Mouse (Mus musculus) heart, embryonic 13.5 days (tissue): Measurements from ENCODE around the gene Hes7. TPM values are rescaled to one million over a fixed set of nuclear protein-coding genes. Genes with fewer than 3 reads are reported as not detected.

Source experiments
- ATAC-seq: fragments of 200-750 bp; cut with Nextera tagmentation; 2 replicates; pipeline ENCODE4 v1.8.0; 2017; ENCODE audit warnings: moderate TSS enrichment; ENCODE audit not compliant: insufficient number of reproducible peaks, low FRiP score, low TSS enrichment; ENCODE audit errors: extremely low read depth
- H3K27ac ChIP-seq: fragments of 300-500 bp; sonication (generic); replicated peaks from 2 replicates; pipeline ENCODE4 v1.5.1; 2015; ENCODE audit warnings: moderate library complexity, mild to moderate bottlenecking, inconsistent platforms
- H3K27me3 ChIP-seq: fragments of 300-500 bp; sonication (generic); replicated peaks from 2 replicates; pipeline ENCODE4 v1.6.1; 2015; ENCODE audit warnings: mild to moderate bottlenecking, inconsistent platforms
- H3K36me3 ChIP-seq: fragments of 300-500 bp; sonication (generic); 2 replicates; pipeline ENCODE4 v1.6.1; 2015; ENCODE audit warnings: mild to moderate bottlenecking, inconsistent platforms
- H3K4me1 ChIP-seq: fragments of 300-500 bp; sonication (generic); 2 replicates; pipeline ENCODE4 v1.6.1; 2015; ENCODE audit warnings: inconsistent platforms
- H3K4me2 ChIP-seq: fragments of 300-500 bp; sonication (generic); 2 replicates; pipeline ENCODE4 v1.6.1; 2015; ENCODE audit warnings: inconsistent platforms, mild to moderate bottlenecking, moderate library complexity
- H3K4me3 ChIP-seq: fragments of 300-500 bp; sonication (generic); 2 replicates; pipeline ENCODE4 v1.5.1; 2015; ENCODE audit warnings: moderate library complexity, mild to moderate bottlenecking, inconsistent platforms
- H3K9ac ChIP-seq: fragments of 300-500 bp; sonication (generic); 2 replicates; pipeline ENCODE4 v1.6.1; 2015; ENCODE audit warnings: inconsistent platforms, mild to moderate bottlenecking, moderate library complexity
- H3K9me3 ChIP-seq: fragments of 300-500 bp; sonication (generic); 2 replicates; pipeline ENCODE4 v1.6.1; 2016; ENCODE audit warnings: inconsistent platforms
- WGBS: fragments of 180-500 bp; shearing (Covaris S2); methylation state at CpG from one replicate; pipeline ENCODE4 v1.1.7; 2015; ENCODE audit warnings: mixed read lengths; 5-methylcytosine and 5-hydroxymethylcytosine counted together
- polyA plus RNA-seq: library from polyadenylated mRNA; unstranded; fragments of >200 nt; fragmentation: Nextera tagmentation; extraction: Ambion mirVana; gene quantifications from 2 replicates; pipeline ENCODE4 v1.2.1, GENCODE M21; 2015

Hes7 gene
- polyA plus RNA-seq, 1 experiment from 2014 or later: 0.67 TPM

GRCm38 (mm10) chr11:69122336-69122951 is 2.2 kb downstream of the Hes7 start, which contains the start of gene 9130213A22Rik:
9130213A22Rik (minus strand) TSS chr11:69122589.
- Histone ChIP-seq H3K4me1 (peaks cover 53% of the 10 kb centered on the region), H3K4me2 (peak within 1 kb of the TSS; percentile 98), H3K27ac (peak within 1 kb of the TSS; percentile 94), H3K9me3 (no peaks in the 10 kb centered on the region), H3K9ac (peak within 1 kb of the TSS; percentile 87), H3K27me3 (0 out of 2 replicates have a peak, but pooled peaks cover 7% of the 10 kb centered on the region), H3K36me3 (no peaks in the 10 kb centered on the region), H3K4me3 (peak within 1 kb of the TSS; percentile 89)
- peak; percentile 52 for ATAC-seq
- WGBS: under 1% methylated on average over 66 of the region's 66 CpGs

- Histone ChIP-seq H3K27me3 (0 out of 2 replicates have a peak, but pooled peaks cover 7% of the 10 kb centered on the region), H3K9ac (peak overlapping the region; percentile 87), H3K4me3 (peak overlapping the region; percentile 89), H3K4me1 (peaks cover 55% of the 10 kb centered on the region), H3K27ac (peak overlapping the region; percentile 94), H3K36me3 (no peaks in the 10 kb centered on the region), H3K9me3 (no peaks in the 10 kb centered on the region), H3K4me2 (peak overlapping the region; percentile 98)
- no peak for ATAC-seq
- under 1% methylated on average over 29 of the region's 29 CpGs for WGBS
Observed at GRCm38 (mm10) chr11:69123056-69123692, 3.0 kb downstream of the Hes7 start.

GRCm38 (mm10) chr11:69123693-69124497 is 3.7 kb downstream of the Hes7 start:
- Histone ChIP-seq H3K27me3 (0 out of 2 replicates have a peak, but pooled peaks cover 7% of the 10 kb centered on the region), H3K9ac (peak overlapping the region; percentile 87), H3K27ac (peak overlapping the region; percentile 94), H3K4me2 (peak overlapping the region; percentile 98), H3K36me3 (no peaks in the 10 kb centered on the region), H3K9me3 (no peaks in the 10 kb centered on the region), H3K4me3 (peak overlapping the region; percentile 89), H3K4me1 (peaks cover 53% of the 10 kb centered on the region)
- ATAC-seq: no peak; the same call in 1 of the 2 replicates
- WGBS: under 1% methylated on average over 31 of the region's 31 CpGs

GRCm38 (mm10) chr11:69124498-69124847 is 4.3 kb downstream of the Hes7 start:
- Histone ChIP-seq H3K27me3 (0 out of 2 replicates have a peak, but pooled peaks cover 7% of the 10 kb centered on the region), H3K4me3 (peak overlapping the region; percentile 89), H3K4me2 (peak overlapping the region; percentile 98), H3K27ac (no peak overlapping the region; the same call in 1 of the 2 replicates), H3K36me3 (no peaks in the 10 kb centered on the region), H3K4me1 (peaks cover 47% of the 10 kb centered on the region), H3K9me3 (no peaks in the 10 kb centered on the region), H3K9ac (no peak overlapping the region)
- no peak for ATAC-seq
- WGBS: 0% methylated on average over 3 of the region's 3 CpGs

GRCm38 (mm10) chr11:69125041-69125851 is 5.0 kb downstream of the Hes7 start:
- Histone ChIP-seq H3K9me3 (no peaks in the 10 kb centered on the region), H3K4me1 (peaks cover 39% of the 10 kb centered on the region), H3K27me3 (0 out of 2 replicates have a peak, but pooled peaks cover 11% of the 10 kb centered on the region), H3K4me2 (peak overlapping the region; percentile 92), H3K36me3 (no peaks in the 10 kb centered on the region), H3K4me3 (peak overlapping the region; percentile 70), H3K9ac (peak overlapping the region; percentile 80), H3K27ac (peak overlapping the region; percentile 81)
- ATAC-seq: no peak
- under 1% methylated on average over 24 of the region's 24 CpGs for WGBS

- Histone ChIP-seq H3K4me3 (peak within 1 kb of the TSS; percentile 70), H3K9me3 (no peaks in the 10 kb centered on the region), H3K4me2 (peak within 1 kb of the TSS; percentile 92), H3K9ac (peak within 1 kb of the TSS; percentile 80), H3K27me3 (0 out of 2 replicates have a peak, but pooled peaks cover 11% of the 10 kb centered on the region), H3K4me1 (peaks cover 35% of the 10 kb centered on the region), H3K36me3 (no peaks in the 10 kb centered on the region), H3K27ac (peak within 1 kb of the TSS; percentile 81)
- WGBS: 6% methylated on average over 3 of the region's 3 CpGs
- no peak for ATAC-seq
Observed at GRCm38 (mm10) chr11:69125852-69125918, 5.5 kb downstream of the Hes7 start, which contains the start of gene Aloxe3. Aloxe3 (plus strand) TSS chr11:69125896.

GRCm38 (mm10) chr11:69125919-69126705 is 5.9 kb downstream of the Hes7 start:
- Histone ChIP-seq H3K4me1 (peaks cover 30% of the 10 kb centered on the region), H3K27me3 (0 out of 2 replicates have a peak, but pooled peaks cover 11% of the 10 kb centered on the region), H3K27ac (peak overlapping the region; percentile 81; the same call in 1 of the 2 replicates), H3K4me3 (peak overlapping the region; percentile 70), H3K9ac (peak overlapping the region; percentile 80), H3K36me3 (no peaks in the 10 kb centered on the region), H3K9me3 (no peaks in the 10 kb centered on the region), H3K4me2 (peak overlapping the region; percentile 92)
- WGBS: 15% methylated on average over 20 of the region's 20 CpGs
- ATAC-seq: no peak

- Histone ChIP-seq H3K4me2 (peak overlapping the region; percentile 92), H3K4me1 (peaks cover 25% of the 10 kb centered on the region), H3K36me3 (no peaks in the 10 kb centered on the region), H3K9me3 (no peaks in the 10 kb centered on the region), H3K9ac (peak overlapping the region; percentile 80; the same call in 1 of the 2 replicates), H3K27ac (no peak overlapping the region), H3K4me3 (peak overlapping the region; percentile 70), H3K27me3 (0 out of 2 replicates have a peak, but pooled peaks cover 11% of the 10 kb centered on the region)
- 54% methylated on average over 2 of the region's 2 CpGs for WGBS
- no peak for ATAC-seq
Observed at GRCm38 (mm10) chr11:69126706-69127095, 6.5 kb downstream of the Hes7 start.

GRCm38 (mm10) chr11:69128426-69129122 is 8.4 kb downstream of the Hes7 start:
- Histone ChIP-seq H3K4me1 (peaks cover 20% of the 10 kb centered on the region), H3K27ac (no peak overlapping the region), H3K4me2 (no peak overlapping the region), H3K9ac (no peak overlapping the region), H3K27me3 (peaks cover 27% of the 10 kb centered on the region), H3K36me3 (no peaks in the 10 kb centered on the region), H3K4me3 (no peak overlapping the region), H3K9me3 (no peaks in the 10 kb centered on the region)
- 62% methylated on average over 8 of the region's 8 CpGs for WGBS
- no peak for ATAC-seq

- H3K9ac ChIP-seq: peak overlapping the region; percentile 75
- WGBS: 25% methylated on average over 5 of the region's 5 CpGs
- H3K36me3 ChIP-seq: no peaks in the 10 kb centered on the region
- peaks cover 26% of the 10 kb centered on the region for H3K27me3 ChIP-seq
- H3K9me3 ChIP-seq: no peaks in the 10 kb centered on the region
- peaks cover 12% of the 10 kb centered on the region for H3K4me1 ChIP-seq
- H3K27ac ChIP-seq: no peak overlapping the region
- peak overlapping the region; percentile 90 for H3K4me2 ChIP-seq
- ATAC-seq: peak; percentile 10; the same call in 1 of the 2 replicates
- peak overlapping the region; percentile 57 for H3K4me3 ChIP-seq
Observed at GRCm38 (mm10) chr11:69133566-69133922, 13.3 kb downstream of the Hes7 start.
